Mouse (Mus musculus) kidney, postnatal 0 days (tissue): Measurements from ENCODE around the gene Rnase12. TPM values are rescaled to one million over a fixed set of nuclear protein-coding genes. Genes with fewer than 3 reads are reported as not detected.

Source experiments
- ATAC-seq: fragments of 200-750 bp; cut with Nextera tagmentation; replicated peaks from 2 replicates; pipeline ENCODE4 v1.8.0; 2017; ENCODE audit warnings: low read depth, moderate number of reproducible peaks, moderate TSS enrichment, moderate library complexity; ENCODE audit not compliant: low FRiP score
- DNase-seq: peaks from one replicate; pipeline ENCODE4 v3.0.0-alpha.2; 2016; ENCODE audit warnings: low spot score
- H3K27ac ChIP-seq: fragments of 300-500 bp; sonication (generic); 2 replicates; pipeline ENCODE4 v1.5.1; 2014; ENCODE audit warnings: mild to moderate bottlenecking
- H3K27me3 ChIP-seq: fragments of 300-500 bp; sonication (generic); 2 replicates; pipeline ENCODE4 v1.6.1; 2014; ENCODE audit warnings: low read length, mixed read lengths; ENCODE audit not compliant: insufficient read depth
- H3K36me3 ChIP-seq: fragments of 300-500 bp; sonication (generic); 2 replicates; pipeline ENCODE4 v1.6.1; 2014; ENCODE audit warnings: low read length, mixed read lengths; ENCODE audit not compliant: insufficient read depth
- H3K4me1 ChIP-seq: fragments of 300-500 bp; sonication (generic); replicated peaks from 2 replicates; pipeline ENCODE4 v1.6.1; 2014; ENCODE audit warnings: antibody characterized with exemption, low read length, mixed read lengths; ENCODE audit not compliant: insufficient read depth
- H3K4me2 ChIP-seq: fragments of 300-500 bp; sonication (generic); 2 replicates; pipeline ENCODE4 v1.6.1; 2014; ENCODE audit warnings: mild to moderate bottlenecking, low read length, moderate library complexity, mixed read lengths
- H3K4me3 ChIP-seq: fragments of 300-500 bp; sonication (generic); replicated peaks from 2 replicates; pipeline ENCODE4 v1.5.1; 2014; ENCODE audit warnings: low read depth, low read length
- H3K9ac ChIP-seq: fragments of 300-500 bp; sonication (generic); 2 replicates; pipeline ENCODE4 v1.6.1; 2014; ENCODE audit warnings: low read depth, low read length
- H3K9me3 ChIP-seq: fragments of 300-500 bp; sonication (generic); replicated peaks from 2 replicates; pipeline ENCODE4 v1.6.1; 2016; ENCODE audit warnings: low read length, inconsistent platforms, mixed read lengths
- CTCF ChIP-seq: IDR thresholded peaks from 2 replicates; pipeline ENCODE4 v1.5.1; 2016; ENCODE audit warnings: antibody characterized with exemption, low read depth, mild to moderate bottlenecking, moderate library complexity
- WGBS: fragments of 180-500 bp; shearing (Covaris S2); extraction: QIAGEN DNeasy Blood & Tissue Kit; methylation state at CpG from one replicate; pipeline ENCODE4 v1.1.7; 2014; 5-methylcytosine and 5-hydroxymethylcytosine counted together
- polyA plus RNA-seq: library from polyadenylated mRNA; unstranded; fragments of >200 nt; fragmentation: Nextera tagmentation; extraction: Ambion mirVana; gene quantifications from 2 replicates; pipeline ENCODE4 v1.2.1, GENCODE M21; 2015

The Rnase12 gene
- polyA plus RNA-seq, 1 experiment from 2014 or later = 11.1 TPM

- Histone ChIP-seq H3K9ac (no peak overlapping the region), H3K4me1 (peaks cover 5% of the 10 kb centered on the region; the same call in 1 of the 2 replicates), H3K27ac (no peak overlapping the region), H3K4me2 (no peak overlapping the region), H3K9me3 (no peaks in the 10 kb centered on the region), H3K27me3 (no peaks in the 10 kb centered on the region), H3K4me3 (no peak overlapping the region), H3K36me3 (no peaks in the 10 kb centered on the region)
- DNase-seq = no peak
- 85% methylated on average over 1 of the region's 1 CpGs for WGBS
- no peak for TF ChIP-seq CTCF
- ATAC-seq = no peak
These were observed 21.7 kb upstream of the Rnase12 start for GRCm38 (mm10) chr14:51079180-51079579.

DNA sequence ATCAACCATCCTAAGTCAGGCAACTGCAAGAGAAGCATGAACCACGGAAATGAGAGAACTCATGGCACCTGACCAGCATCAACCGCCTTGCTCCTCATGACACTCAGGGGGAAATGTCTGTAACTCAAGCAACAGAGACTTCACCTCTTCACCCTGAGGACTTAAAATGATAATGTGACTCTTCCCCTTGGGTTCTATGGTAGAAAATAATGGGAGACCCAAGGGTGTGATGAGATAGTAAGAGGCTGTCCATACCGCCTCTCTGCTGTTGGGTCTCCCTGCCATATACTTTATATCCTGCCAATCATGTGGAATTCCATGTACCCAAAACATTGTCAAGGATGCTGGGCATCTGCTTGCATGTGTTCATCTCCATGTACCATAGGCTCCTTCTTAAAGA, 16.9 kb upstream of the Rnase12 start, which contains the start of gene Olfr750:
Olfr750 (minus strand) TSS at position 101 of the 400 bp plus-strand sequence.
- ATAC-seq (no peak), DNase-seq (no peak)
- no peak for TF ChIP-seq CTCF
- Histone ChIP-seq H3K27ac (no peak within 1 kb of the TSS), H3K4me1 (no peaks in the 10 kb centered on the region), H3K4me3 (no peak within 1 kb of the TSS), H3K9ac (no peak within 1 kb of the TSS), H3K4me2 (no peak within 1 kb of the TSS), H3K27me3 (no peaks in the 10 kb centered on the region), H3K9me3 (no peaks in the 10 kb centered on the region), H3K36me3 (no peaks in the 10 kb centered on the region)
- 84% methylated on average over 3 of the region's 3 CpGs for WGBS

DNA sequence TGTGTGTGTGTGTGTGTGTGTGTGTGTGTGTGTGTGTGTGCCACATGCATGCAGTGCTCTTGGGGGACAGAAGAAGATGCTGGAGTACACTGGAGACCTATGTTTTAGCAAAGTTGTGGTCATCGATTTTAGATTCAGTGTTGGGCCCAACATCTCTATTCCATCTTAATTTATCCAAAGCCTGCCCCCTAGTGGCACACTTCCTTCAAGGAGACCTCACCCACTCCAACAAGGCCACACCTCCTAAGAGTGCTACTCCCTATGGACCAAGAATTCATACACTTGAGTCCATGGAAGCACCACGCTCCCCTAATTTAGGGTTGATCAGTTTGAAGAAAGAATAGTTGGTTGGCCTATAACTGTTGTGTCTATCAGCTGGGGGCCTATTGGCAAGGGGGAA, 12.2 kb upstream of the Rnase12 start:
- ATAC-seq (no peak), DNase-seq (peak; percentile 58)
- 92% methylated on average over 2 of the region's 2 CpGs for WGBS
- peak; percentile 53 for TF ChIP-seq CTCF
- Histone ChIP-seq H3K4me2 (no peak overlapping the region), H3K27me3 (no peaks in the 10 kb centered on the region), H3K27ac (no peak overlapping the region), H3K9me3 (no peaks in the 10 kb centered on the region), H3K4me1 (peaks cover 8% of the 10 kb centered on the region; the same call in 1 of the 2 replicates), H3K36me3 (no peaks in the 10 kb centered on the region), H3K9ac (no peak overlapping the region), H3K4me3 (no peak overlapping the region)

- TF ChIP-seq CTCF = no peak
- peaks cover 8% of the 10 kb centered on the region; the same call in 1 of the 2 replicates for H3K4me1 ChIP-seq
- no peaks in the 10 kb centered on the region for H3K36me3 ChIP-seq
- no peaks in the 10 kb centered on the region for H3K27me3 ChIP-seq
- DNase-seq = peak; percentile 77
- H3K9me3 ChIP-seq = no peaks in the 10 kb centered on the region
- no peak overlapping the region for H3K9ac ChIP-seq
- H3K4me2 ChIP-seq = no peak overlapping the region
- WGBS = 60% methylated on average over 5 of the region's 5 CpGs
- ATAC-seq = no peak
- H3K4me3 ChIP-seq = no peak overlapping the region
- no peak overlapping the region for H3K27ac ChIP-seq
These were observed 11.5 kb upstream of the Rnase12 start for GRCm38 (mm10) chr14:51068956-51069355.

GRCm38 (mm10) chr14:51060761-51061160, 3.3 kb upstream of the Rnase12 start:
- no peak for TF ChIP-seq CTCF
- WGBS = 85% methylated on average over 5 of the region's 5 CpGs

GRCm38 (mm10) chr14:51054243-51055237, 2.9 kb downstream of the Rnase12 start:
- Histone ChIP-seq H3K4me3 (no peak overlapping the region), H3K9ac (no peak overlapping the region), H3K36me3 (no peaks in the 10 kb centered on the region), H3K27me3 (no peaks in the 10 kb centered on the region), H3K9me3 (no peaks in the 10 kb centered on the region), H3K27ac (no peak overlapping the region), H3K4me1 (peaks cover 12% of the 10 kb centered on the region; the same call in 1 of the 2 replicates), H3K4me2 (no peak overlapping the region)
- DNase-seq (peak; percentile 41), ATAC-seq (no peak)
- TF ChIP-seq CTCF = no peak
- WGBS = 64% methylated on average over 13 of the region's 13 CpGs

More at GRCm38 (mm10) chr14:51060761-51061160, 3.3 kb upstream of the Rnase12 start:
- H3K4me1 ChIP-seq = peaks cover 6% of the 10 kb centered on the region; the same call in 1 of the 2 replicates
- H3K27me3 ChIP-seq = no peaks in the 10 kb centered on the region
- no peaks in the 10 kb centered on the region for H3K9me3 ChIP-seq
- no peak overlapping the region for H3K4me3 ChIP-seq
- H3K27ac ChIP-seq = no peak overlapping the region
- no peak overlapping the region for H3K9ac ChIP-seq
- no peak for DNase-seq
- H3K4me2 ChIP-seq = no peak overlapping the region
- no peaks in the 10 kb centered on the region for H3K36me3 ChIP-seq
- no peak for ATAC-seq
